Mouse (Mus musculus) liver, embryonic 15.5 days (tissue): ENCODE results near the gene Eml4. TPM values are rescaled to one million over a fixed set of nuclear protein-coding genes. Genes with fewer than 3 reads are reported as not detected.
A peak's percentile ranks its signal among the peaks of the same experiment; 100 is the strongest.

ENCODE experiments used
- ATAC-seq: fragments of 200-750 bp; cut with Nextera tagmentation; 2 replicates; pipeline ENCODE4 v1.8.0; 2017; ENCODE audit warnings: moderate number of reproducible peaks, mild to moderate bottlenecking, moderate library complexity; ENCODE audit not compliant: insufficient read depth
- H3K27ac ChIP-seq: fragments of 300-500 bp; sonication (generic); replicated peaks from 2 replicates; pipeline ENCODE4 v1.5.1; 2015; ENCODE audit warnings: mild to moderate bottlenecking, inconsistent platforms
- H3K27me3 ChIP-seq: fragments of 300-500 bp; sonication (generic); 2 replicates; pipeline ENCODE4 v1.6.1; 2015; ENCODE audit warnings: mild to moderate bottlenecking, inconsistent platforms
- H3K36me3 ChIP-seq: fragments of 300-500 bp; sonication (generic); replicated peaks from 2 replicates; pipeline ENCODE4 v1.6.1; 2015; ENCODE audit warnings: moderate library complexity, mild to moderate bottlenecking, inconsistent platforms
- H3K4me1 ChIP-seq: fragments of 300-500 bp; sonication (generic); replicated peaks from 2 replicates; pipeline ENCODE4 v1.6.1; 2015; ENCODE audit warnings: inconsistent platforms
- H3K4me2 ChIP-seq: fragments of 300-500 bp; sonication (generic); 2 replicates; pipeline ENCODE4 v1.6.1; 2015; ENCODE audit warnings: moderate library complexity, mild to moderate bottlenecking, inconsistent platforms
- H3K4me3 ChIP-seq: fragments of 300-500 bp; sonication (generic); replicated peaks from 2 replicates; pipeline ENCODE4 v1.5.1; 2015; ENCODE audit warnings: mild to moderate bottlenecking, inconsistent platforms
- H3K9ac ChIP-seq: fragments of 300-500 bp; sonication (generic); 2 replicates; pipeline ENCODE4 v1.6.1; 2015; ENCODE audit warnings: moderate library complexity, mild to moderate bottlenecking, inconsistent platforms
- H3K9me3 ChIP-seq: fragments of 300-500 bp; sonication (generic); replicated peaks from 2 replicates; pipeline ENCODE4 v1.6.1; 2016; ENCODE audit warnings: inconsistent platforms
- WGBS: fragments of 180-500 bp; shearing (Covaris S2); methylation state at CpG from one replicate; pipeline ENCODE4 v1.1.7; 2015; ENCODE audit warnings: mixed read lengths; ENCODE audit not compliant: insufficient replicate concordance; 5-methylcytosine and 5-hydroxymethylcytosine counted together
- polyA plus RNA-seq: library from polyadenylated mRNA; unstranded; fragments of >200 nt; fragmentation: Nextera tagmentation; extraction: Ambion mirVana; gene quantifications from 2 replicates; pipeline ENCODE4 v1.2.1, GENCODE M21; 2015

The Eml4 gene
- polyA plus RNA-seq, 1 experiment from 2014 or later, result 4.4 TPM

- ATAC-seq, result no peak
- H3K9ac ChIP-seq, result no peak overlapping the region
- H3K4me1 ChIP-seq, result peaks cover 15% of the 10 kb centered on the region
- WGBS, result 10% methylated on average over 4 of the region's 4 CpGs
- no peaks in the 10 kb centered on the region for H3K9me3 ChIP-seq
- H3K27me3 ChIP-seq, result peaks cover 16% of the 10 kb centered on the region; the same call in 1 of the 2 replicates
- H3K4me2 ChIP-seq, result no peak overlapping the region
- H3K36me3 ChIP-seq, result no peaks in the 10 kb centered on the region
- H3K4me3 ChIP-seq, result no peak overlapping the region
- no peak overlapping the region for H3K27ac ChIP-seq
These were observed 35.3 kb upstream of the Eml4 start for GRCm38 (mm10) chr17:83315476-83315875.

GRCm38 (mm10) chr17:83322621-83323335 is 28.0 kb upstream of the Eml4 start:
- H3K9me3 ChIP-seq, result no peaks in the 10 kb centered on the region
- H3K27me3 ChIP-seq, result no peaks in the 10 kb centered on the region
- peaks cover 22% of the 10 kb centered on the region for H3K4me1 ChIP-seq
- H3K36me3 ChIP-seq, result no peaks in the 10 kb centered on the region
- peak overlapping the region; percentile 52 for H3K4me2 ChIP-seq
- 26% methylated on average over 25 of the region's 25 CpGs for WGBS
- H3K27ac ChIP-seq, result peak overlapping the region; percentile 34
- H3K4me3 ChIP-seq, result peak overlapping the region; percentile 10
- no peak overlapping the region for H3K9ac ChIP-seq
- ATAC-seq, result peak; percentile 58; the same call in 1 of the 2 replicates

- H3K9me3 ChIP-seq, result no peaks in the 10 kb centered on the region
- H3K36me3 ChIP-seq, result no peaks in the 10 kb centered on the region
- H3K4me2 ChIP-seq, result peak overlapping the region; percentile 52
- peak; percentile 28 for ATAC-seq
- H3K27ac ChIP-seq, result peak overlapping the region; percentile 34
- no peak overlapping the region for H3K9ac ChIP-seq
- WGBS, result 27% methylated on average over 19 of the region's 19 CpGs
- H3K27me3 ChIP-seq, result no peaks in the 10 kb centered on the region
- H3K4me1 ChIP-seq, result peaks cover 22% of the 10 kb centered on the region
- H3K4me3 ChIP-seq, result no peak overlapping the region
These were observed 27.1 kb upstream of the Eml4 start for GRCm38 (mm10) chr17:83323410-83324268.

GRCm38 (mm10) chr17:83324269-83324616 is 26.5 kb upstream of the Eml4 start:
- 65% methylated on average over 11 of the region's 11 CpGs for WGBS
- H3K9ac ChIP-seq, result no peak overlapping the region
- no peaks in the 10 kb centered on the region for H3K9me3 ChIP-seq
- no peaks in the 10 kb centered on the region for H3K27me3 ChIP-seq
- no peak overlapping the region for H3K4me2 ChIP-seq
- H3K36me3 ChIP-seq, result no peaks in the 10 kb centered on the region
- H3K4me3 ChIP-seq, result no peak overlapping the region
- no peak for ATAC-seq
- peaks cover 22% of the 10 kb centered on the region for H3K4me1 ChIP-seq
- H3K27ac ChIP-seq, result no peak overlapping the region

- Histone ChIP-seq H3K9me3 (no peaks in the 10 kb centered on the region), H3K4me1 (no peaks in the 10 kb centered on the region), H3K4me2 (peak overlapping the region; percentile 55), H3K4me3 (peak overlapping the region; percentile 36), H3K36me3 (no peaks in the 10 kb centered on the region), H3K9ac (no peak overlapping the region), H3K27ac (no peak overlapping the region), H3K27me3 (no peaks in the 10 kb centered on the region)
- WGBS, result 28% methylated on average over 13 of the region's 13 CpGs
- ATAC-seq, result no peak
These were observed 15.5 kb upstream of the Eml4 start for GRCm38 (mm10) chr17:83335183-83335584.

- Histone ChIP-seq H3K36me3 (no peaks in the 10 kb centered on the region), H3K9me3 (no peaks in the 10 kb centered on the region), H3K4me1 (0 out of 2 replicates have a peak, but pooled peaks cover 4% of the 10 kb centered on the region), H3K27ac (no peak overlapping the region), H3K9ac (no peak overlapping the region), H3K27me3 (no peaks in the 10 kb centered on the region), H3K4me2 (no peak overlapping the region), H3K4me3 (no peak overlapping the region)
- 60% methylated on average over 13 of the region's 13 CpGs for WGBS
- no peak for ATAC-seq
These were observed 13.5 kb upstream of the Eml4 start for GRCm38 (mm10) chr17:83337051-83337898.

GRCm38 (mm10) chr17:83339368-83340085 is 11.2 kb upstream of the Eml4 start:
- Histone ChIP-seq H3K27me3 (no peaks in the 10 kb centered on the region), H3K9ac (no peak overlapping the region), H3K4me2 (no peak overlapping the region), H3K27ac (no peak overlapping the region), H3K36me3 (no peaks in the 10 kb centered on the region), H3K9me3 (no peaks in the 10 kb centered on the region), H3K4me3 (no peak overlapping the region), H3K4me1 (0 out of 2 replicates have a peak, but pooled peaks cover 4% of the 10 kb centered on the region)
- WGBS, result 64% methylated on average over 13 of the region's 13 CpGs
- ATAC-seq, result no peak

- no peak overlapping the region for H3K27ac ChIP-seq
- no peaks in the 10 kb centered on the region for H3K9me3 ChIP-seq
- H3K4me1 ChIP-seq, result 0 out of 2 replicates have a peak, but pooled peaks cover 4% of the 10 kb centered on the region
- 55% methylated on average over 16 of the region's 16 CpGs for WGBS
- no peak for ATAC-seq
- no peaks in the 10 kb centered on the region for H3K27me3 ChIP-seq
- H3K9ac ChIP-seq, result no peak overlapping the region
- H3K36me3 ChIP-seq, result no peaks in the 10 kb centered on the region
- no peak overlapping the region for H3K4me3 ChIP-seq
- no peak overlapping the region for H3K4me2 ChIP-seq
These were observed 9.7 kb upstream of the Eml4 start for GRCm38 (mm10) chr17:83340895-83341524.

- WGBS, result 54% methylated on average over 7 of the region's 7 CpGs
- H3K27ac ChIP-seq, result no peak overlapping the region
- H3K27me3 ChIP-seq, result no peaks in the 10 kb centered on the region
- H3K9ac ChIP-seq, result no peak overlapping the region
- ATAC-seq, result no peak
- no peak overlapping the region for H3K4me3 ChIP-seq
- no peaks in the 10 kb centered on the region for H3K36me3 ChIP-seq
- no peaks in the 10 kb centered on the region for H3K9me3 ChIP-seq
- 0 out of 2 replicates have a peak, but pooled peaks cover 4% of the 10 kb centered on the region for H3K4me1 ChIP-seq
- H3K4me2 ChIP-seq, result no peak overlapping the region
These were observed 6.5 kb upstream of the Eml4 start for GRCm38 (mm10) chr17:83344226-83344625.
